Comparison of ENCODE assay signal across 50 mouse cellular contexts in the genomic region with DNA sequence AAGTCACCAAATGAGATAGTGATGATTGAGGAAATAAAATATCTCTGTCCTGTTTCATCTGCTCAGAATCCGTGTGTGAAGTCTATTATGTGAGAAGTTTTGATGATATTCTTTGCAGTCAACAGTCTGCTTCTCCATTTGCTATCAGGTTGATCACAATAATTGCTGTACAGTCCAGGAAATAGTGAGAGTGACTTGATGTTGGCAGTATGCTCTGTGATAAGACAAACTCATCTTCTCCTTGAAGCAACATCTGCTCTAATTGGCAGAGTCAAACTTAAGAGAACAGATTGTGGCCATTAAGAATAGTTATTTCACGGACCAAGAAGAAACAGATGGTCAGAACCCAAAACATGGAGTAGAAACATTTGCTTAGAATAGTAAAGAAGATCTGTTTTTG. TPM values are rescaled to one million over a fixed set of nuclear protein-coding genes. Genes with fewer than 3 reads are reported as not detected.
"Had no signal": no experiment of that assay in that cellular context is flagged by ENCODE, and none has a peak within 500 bp of the region (broad histone marks: within the 10 kb centered on the region; RNA-seq: fewer than 3 reads in every experiment).

No protein-coding gene starts in this region.

- ATAC-seq: hindbrain, embryonic 16.5 days; hindbrain, postnatal 0 days; inflammation-experienced regulatory T-cells, adult 6 months; intestine, embryonic 15.5 days; intestine, embryonic 16.5 days; intestine, postnatal 0 days had no signal

- H3K9ac ChIP-seq: heart, embryonic 12.5 days; heart, embryonic 13.5 days; heart, embryonic 15.5 days; hindbrain, embryonic 12.5 days; hindbrain, embryonic 13.5 days; hindbrain, embryonic 14.5 days; hindbrain, embryonic 15.5 days; intestine, embryonic 15.5 days; kidney, embryonic 15.5 days had no signal

- H3K4me1 ChIP-seq: heart, embryonic 10.5 days; heart, embryonic 12.5 days; heart, embryonic 13.5 days; heart, embryonic 15.5 days; hindbrain, embryonic 10.5 days; hindbrain, embryonic 12.5 days; hindbrain, embryonic 13.5 days; hindbrain, embryonic 15.5 days; intestine, embryonic 15.5 days; kidney, embryonic 15.5 days had no signal

- H3K36me3 ChIP-seq: heart, embryonic 10.5 days; heart, embryonic 12.5 days; heart, embryonic 13.5 days; heart, embryonic 15.5 days; hindbrain, embryonic 10.5 days; hindbrain, embryonic 12.5 days; hindbrain, embryonic 13.5 days; hindbrain, embryonic 15.5 days; intestine, embryonic 15.5 days; kidney, embryonic 15.5 days had no signal

- H3K9me3 ChIP-seq: heart, embryonic 10.5 days; heart, embryonic 15.5 days; hindbrain, embryonic 10.5 days; hindbrain, embryonic 13.5 days; hindbrain, embryonic 15.5 days; intestine, embryonic 15.5 days; kidney, embryonic 15.5 days had no signal

- H3K27me3 ChIP-seq: heart, embryonic 12.5 days; heart, embryonic 13.5 days; heart, embryonic 15.5 days; hindbrain, embryonic 12.5 days; hindbrain, embryonic 13.5 days; hindbrain, embryonic 15.5 days; intestine, embryonic 15.5 days; kidney, embryonic 15.5 days had no signal

- H3K27ac ChIP-seq: heart, embryonic 10.5 days; heart, embryonic 13.5 days; heart, embryonic 15.5 days; hindbrain, embryonic 10.5 days; hindbrain, embryonic 12.5 days; hindbrain, embryonic 13.5 days; hindbrain, embryonic 14.5 days; hindbrain, embryonic 15.5 days; hindbrain, postnatal 0 days; intestine, embryonic 15.5 days; kidney, embryonic 15.5 days; kidney, postnatal 0 days; layer of hippocampus, adult 2 months had no signal

- DNase-seq: heart, postnatal 10 days; heart, postnatal 14 days; heart, postnatal 36 days; heart, postnatal 4 days; kidney, adult 11 months; kidney, adult 18-20 months; kidney, adult 2 months; kidney, adult 8-10 months; kidney, adult 9 months; kidney, postnatal 10 days; kidney, postnatal 14 days; kidney, postnatal 25 days; kidney, postnatal 36 days; kidney, postnatal 4 days; layer of hippocampus, adult 9-11 months; layer of hippocampus, postnatal 36 days had no signal

- H3K4me2 ChIP-seq: heart, embryonic 11.5 days; heart, embryonic 12.5 days; heart, embryonic 13.5 days; heart, embryonic 15.5 days; hindbrain, embryonic 12.5 days; hindbrain, embryonic 13.5 days; hindbrain, embryonic 14.5 days; hindbrain, embryonic 15.5 days; intestine, embryonic 15.5 days; kidney, embryonic 15.5 days had no signal

- H3K4me3 ChIP-seq: heart, embryonic 10.5 days; heart, embryonic 12.5 days; heart, embryonic 13.5 days; heart, embryonic 15.5 days; hindbrain, embryonic 10.5 days; hindbrain, embryonic 12.5 days; hindbrain, embryonic 13.5 days; hindbrain, embryonic 15.5 days; intestine, embryonic 15.5 days; kidney, embryonic 15.5 days; layer of hippocampus, adult 2 months had no signal

RNA-seq across cellular contexts. Expression of gene Clec4n, which starts 1.5 kb away (rescaled TPM):
- total RNA-seq: layer of hippocampus, adult 18-20 months; layer of hippocampus, adult 2 months; layer of hippocampus, adult 8-10 months; layer of hippocampus, postnatal 10 days; layer of hippocampus, postnatal 25 days; layer of hippocampus, postnatal 36 days had no signal

RNA-seq across cellular contexts. Expression of gene Clec4d, which starts 30.8 kb away (rescaled TPM):
- total RNA-seq: hindbrain, postnatal 0 days; layer of hippocampus, adult 18-20 months; layer of hippocampus, adult 2 months; layer of hippocampus, adult 8-10 months; layer of hippocampus, postnatal 10 days; layer of hippocampus, postnatal 14 days; layer of hippocampus, postnatal 25 days; layer of hippocampus, postnatal 36 days; left cerebral cortex, adult 18-20 months had no signal
- polyA plus RNA-seq: heart, embryonic 10.5 days; heart, embryonic 12.5 days; heart, embryonic 13.5 days; heart, embryonic 14.5 days; hindbrain, embryonic 10.5 days; hindbrain, embryonic 11.5 days; hindbrain, embryonic 12.5 days; hindbrain, embryonic 13.5 days; hindbrain, embryonic 15.5 days; hindbrain, embryonic 16.5 days; hindbrain, postnatal 0 days; inflammation-experienced regulatory T-cells, adult 6 months; intestine, embryonic 14.5 days; kidney, embryonic 14.5 days; kidney, embryonic 16.5 days had no signal

RNA-seq across cellular contexts. Expression of gene Clec4b2, which starts 58.5 kb away (rescaled TPM):
- total RNA-seq: heart, postnatal 10 days; heart, postnatal 25 days; heart, postnatal 36 days; heart, postnatal 4 days; hindbrain, postnatal 0 days; layer of hippocampus, adult 18-20 months; layer of hippocampus, adult 2 months; layer of hippocampus, postnatal 10 days; layer of hippocampus, postnatal 14 days; layer of hippocampus, postnatal 25 days; layer of hippocampus, postnatal 36 days; left cerebral cortex, adult 18-20 months had no signal
- polyA plus RNA-seq: heart, embryonic 10.5 days; heart, embryonic 11.5 days; heart, embryonic 12.5 days; heart, embryonic 13.5 days; heart, embryonic 14.5 days; heart, embryonic 15.5 days; heart, embryonic 16.5 days; heart, postnatal 0 days; hindbrain, embryonic 10.5 days; hindbrain, embryonic 11.5 days; hindbrain, embryonic 12.5 days; hindbrain, embryonic 13.5 days; hindbrain, embryonic 14.5 days; hindbrain, embryonic 15.5 days; hindbrain, embryonic 16.5 days; hindbrain, postnatal 0 days; inflammation-experienced regulatory T-cells, adult 6 months; intestine, embryonic 14.5 days; intestine, embryonic 15.5 days; intestine, embryonic 16.5 days; intestine, postnatal 0 days; kidney, adult 2 months; kidney, embryonic 14.5 days; kidney, embryonic 15.5 days; kidney, embryonic 16.5 days; kidney, postnatal 0 days; large intestine, adult 2 months had no signal

RNA-seq across cellular contexts. Expression of gene Clec4e, which starts 58.5 kb away (rescaled TPM):
- total RNA-seq: heart, postnatal 4 days; hindbrain, postnatal 0 days; layer of hippocampus, adult 18-20 months; layer of hippocampus, adult 2 months; layer of hippocampus, adult 8-10 months; layer of hippocampus, postnatal 10 days; layer of hippocampus, postnatal 14 days; layer of hippocampus, postnatal 25 days; layer of hippocampus, postnatal 36 days; left cerebral cortex, adult 18-20 months had no signal
- polyA plus RNA-seq: heart, embryonic 11.5 days; hindbrain, embryonic 10.5 days; hindbrain, embryonic 11.5 days; hindbrain, embryonic 12.5 days; hindbrain, embryonic 13.5 days; hindbrain, embryonic 14.5 days; hindbrain, embryonic 16.5 days; hindbrain, postnatal 0 days; inflammation-experienced regulatory T-cells, adult 6 months; intestine, embryonic 15.5 days; intestine, postnatal 0 days; kidney, embryonic 14.5 days; kidney, embryonic 15.5 days had no signal
